Mouse (Mus musculus) MEL (cell line): ENCODE results near the gene Kctd17.

ENCODE experiments used
- CHD1 ChIP-seq: IDR thresholded peaks from 2 replicates; pipeline ENCODE4 v1.6.1; 2012; ENCODE audit warnings: low read depth, mild to moderate bottlenecking, inconsistent platforms, low read length, improper control_type of control experiment
- CHD2 ChIP-seq: IDR thresholded peaks from 2 replicates; pipeline ENCODE4 v1.6.1; 2011; ENCODE audit warnings: low read length, improper control_type of control experiment
- CTCF ChIP-seq, 3 experiments: IDR thresholded peaks in 2 of 3; conservative IDR thresholded peaks in 1 of 3; 2 replicates each; pipeline ENCODE4 v1.5.1; 2011 to 2012; ENCODE audit warnings: low read length in 3 of 3, low read depth in 2 of 3, mild to moderate bottlenecking in 2 of 3, improper control_type of control experiment in 1 of 3, inconsistent platforms in 1 of 3, mixed read lengths in 1 of 3, moderate library complexity in 1 of 3; ENCODE audit not compliant: control insufficient read depth in 1 of 3, insufficient read depth in 1 of 3, poor library complexity in 1 of 3, severe bottlenecking in 1 of 3
- EP300 ChIP-seq, 2 experiments: IDR thresholded peaks; 2 replicates each; pipeline ENCODE4 v1.6.1; 2011; ENCODE audit warnings: improper control_type of control experiment in 2 of 2, low read length in 2 of 2, low read depth in 1 of 2, mild to moderate bottlenecking in 1 of 2
- GATA1 ChIP-seq: IDR thresholded peaks from 2 replicates; pipeline ENCODE4 v1.6.1; 2011; ENCODE audit warnings: low read depth, low read length, improper control_type of control experiment
- HCFC1 ChIP-seq: IDR thresholded peaks from 2 replicates; pipeline ENCODE4 v1.6.1; 2012; ENCODE audit warnings: low read depth, mild to moderate bottlenecking, inconsistent platforms, low read length, improper control_type of control experiment, moderate library complexity
- MEF2A ChIP-seq: IDR thresholded peaks from 2 replicates; pipeline ENCODE4 v1.6.1; 2014; ENCODE audit warnings: low read depth, mild to moderate bottlenecking, inconsistent platforms, low read length, improper control_type of control experiment; ENCODE audit not compliant: poor library complexity, insufficient replicate concordance, severe bottlenecking; ENCODE audit errors: extremely low read depth
- POLR2A ChIP-seq, 2 experiments: IDR thresholded peaks; 2 replicates each; pipeline ENCODE4 v1.6.1; 2011 to 2012; ENCODE audit warnings: low read length in 2 of 2, mild to moderate bottlenecking in 2 of 2, control low read depth in 1 of 2, improper control_type of control experiment in 1 of 2, low read depth in 1 of 2, moderate library complexity in 1 of 2; ENCODE audit not compliant: control insufficient read depth in 1 of 2, insufficient read depth in 1 of 2, poor library complexity in 1 of 2
- TAL1 ChIP-seq: IDR thresholded peaks from 2 replicates; pipeline ENCODE4 v1.6.1; 2012; ENCODE audit warnings: mild to moderate bottlenecking, inconsistent platforms, low read length, moderate library complexity, mixed read lengths
- TBP ChIP-seq: IDR thresholded peaks from 2 replicates; pipeline ENCODE4 v1.8.0; 2011; ENCODE audit warnings: low read depth, low read length, improper control_type of control experiment
- TCF12 ChIP-seq: IDR thresholded peaks from 2 replicates; pipeline ENCODE4 v1.6.1; 2014; ENCODE audit warnings: low read depth, mild to moderate bottlenecking, inconsistent platforms, low read length, improper control_type of control experiment, moderate library complexity
- USF1 ChIP-seq: IDR thresholded peaks from 2 replicates; pipeline ENCODE4 v1.6.1; 2014; ENCODE audit warnings: low read depth, mild to moderate bottlenecking, inconsistent platforms, low read length, improper control_type of control experiment, moderate library complexity
- ZKSCAN1 ChIP-seq: IDR thresholded peaks from 2 replicates; pipeline ENCODE4 v1.6.1; 2012; ENCODE audit warnings: low read depth, mild to moderate bottlenecking, inconsistent platforms, low read length, improper control_type of control experiment, moderate library complexity
- ZMIZ1 ChIP-seq: IDR thresholded peaks from 2 replicates; pipeline ENCODE4 v1.6.1; 2012; ENCODE audit warnings: low read depth, mild to moderate bottlenecking, inconsistent platforms, low read length, improper control_type of control experiment, moderate library complexity

GRCm38 (mm10) chr15:78390855-78391254, 37.5 kb upstream of the Kctd17 start:
- TF ChIP-seq CHD2 (no peak), TAL1 (no peak), TBP (no peak), MEF2A (no peak), EP300 (IDR thresholded peaks at IDR 0.05; ENCODE audit: low read depth in 1 of 2, low read length in 2 of 2) (no peak), GATA1 (no peak), ZMIZ1 (no peak), CTCF (IDR thresholded peaks at IDR 0.05 in 2 of 3, conservative IDR thresholded peaks at IDR 0.05 in 1 of 3; ENCODE audit: control insufficient read depth in 1 of 3, insufficient read depth in 1 of 3, low read depth in 2 of 3, low read length in 3 of 3, poor library complexity in 1 of 3, severe bottlenecking in 1 of 3) (no peak), ZKSCAN1 (no peak), TCF12 (no peak), HCFC1 (no peak), CHD1 (no peak), POLR2A (IDR thresholded peaks at IDR 0.05; ENCODE audit: control insufficient read depth in 1 of 2, insufficient read depth in 1 of 2, low read depth in 1 of 2, low read length in 2 of 2, poor library complexity in 1 of 2) (no peak), USF1 (no peak)
